Mouse (Mus musculus): ENCODE data around the gene Galns. TPM values are rescaled to one million over a fixed set of nuclear protein-coding genes. Genes with fewer than 3 reads are reported as not detected.

The Galns gene
- total RNA-seq, 2 experiments from 2014 or later: 4.2 to 4.6 TPM

DNA sequence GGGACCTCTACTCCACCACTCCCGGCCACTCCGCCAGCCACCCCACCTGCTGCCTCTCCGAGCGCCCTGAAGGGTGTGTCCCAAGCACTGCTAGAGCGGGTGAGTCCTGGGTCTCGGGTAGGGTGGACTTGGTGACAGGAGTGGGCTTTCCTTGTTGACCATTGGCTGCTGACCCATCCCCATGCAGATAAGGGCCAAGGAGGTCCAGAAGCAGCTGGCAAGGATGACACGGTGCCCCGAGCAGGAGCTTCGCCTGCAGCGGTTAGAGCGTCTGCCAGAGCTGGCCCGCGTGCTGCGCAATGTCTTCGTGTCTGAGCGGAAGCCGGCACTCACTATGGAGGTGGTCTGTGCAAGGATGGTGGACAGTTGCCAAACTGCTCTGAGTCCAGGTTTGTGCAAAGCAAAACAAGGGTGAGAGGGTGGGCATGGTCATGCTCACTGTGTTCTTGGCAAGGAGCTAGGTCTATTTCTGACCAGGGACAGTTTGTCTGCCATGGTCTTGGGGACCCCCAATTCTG is 39.5 kb downstream of the Galns start:
- no peak for ATAC-seq (replicated peaks; ENCODE audit: low FRiP score, poor library complexity, severe bottlenecking)

DNA sequence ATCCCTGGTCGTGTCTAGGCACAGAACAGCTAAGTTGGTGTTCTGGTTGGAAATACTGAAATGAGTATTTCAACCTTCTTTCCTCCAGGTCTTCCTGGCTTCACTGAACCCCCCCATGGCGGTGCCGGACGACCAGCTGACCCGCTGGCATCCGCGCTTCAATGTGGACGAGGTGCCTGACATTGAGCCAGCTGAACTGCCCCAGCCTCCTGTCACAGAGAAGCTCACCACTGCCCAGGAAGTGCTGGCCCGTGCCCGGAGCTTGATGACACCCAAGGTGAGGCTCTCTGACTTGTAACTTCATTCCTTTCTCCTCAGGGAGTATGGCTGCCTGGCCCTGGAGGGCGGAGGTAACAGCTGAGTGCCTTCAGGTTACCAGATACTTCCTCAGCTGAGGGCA is 40.1 kb downstream of the Galns start:
- no peak for ATAC-seq (replicated peaks; ENCODE audit: low FRiP score, poor library complexity, severe bottlenecking)

DNA sequence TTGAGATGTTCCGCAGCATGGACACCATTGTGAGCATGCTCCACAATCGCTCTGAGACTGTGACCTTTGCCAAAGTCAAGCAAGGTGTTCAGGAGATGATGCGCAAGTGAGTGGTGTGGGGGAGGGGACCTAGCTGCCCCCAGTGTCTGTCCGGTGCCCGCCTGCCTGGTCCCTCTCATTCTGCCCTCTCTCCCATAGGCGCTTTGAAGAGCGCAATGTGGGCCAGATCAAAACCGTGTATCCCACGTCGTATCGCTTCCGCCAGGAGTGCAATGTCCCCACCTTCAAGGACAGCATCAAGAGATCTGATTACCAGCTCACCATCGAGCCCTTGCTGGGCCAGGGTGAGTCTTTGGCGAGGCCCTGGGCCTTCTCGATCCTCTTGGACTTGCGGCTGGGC is 41.3 kb downstream of the Galns start:
- ATAC-seq (replicated peaks; ENCODE audit: low FRiP score, poor library complexity, severe bottlenecking): no peak

DNA sequence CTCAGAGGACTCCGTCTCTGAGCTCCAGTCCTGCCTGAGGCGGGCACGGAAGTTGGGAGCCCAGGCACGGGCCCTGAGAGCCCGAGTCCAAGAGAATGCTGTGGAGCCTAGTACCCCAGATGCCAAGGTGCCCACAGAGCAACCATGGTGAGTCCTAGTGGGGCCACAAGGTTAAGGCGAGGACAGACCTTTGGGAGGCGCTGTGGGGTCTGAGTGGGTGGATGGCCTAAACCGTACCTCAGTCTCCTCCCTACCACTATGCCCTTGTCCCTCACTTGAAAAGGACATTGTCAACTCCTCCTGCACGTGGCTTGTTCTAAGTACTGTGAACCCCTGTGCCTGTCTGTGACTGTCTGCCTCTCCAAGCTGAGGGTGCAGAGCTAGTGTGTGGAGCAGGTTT is 41.9 kb downstream of the Galns start:
- ATAC-seq (replicated peaks; ENCODE audit: low FRiP score, poor library complexity, severe bottlenecking): no peak

DNA sequence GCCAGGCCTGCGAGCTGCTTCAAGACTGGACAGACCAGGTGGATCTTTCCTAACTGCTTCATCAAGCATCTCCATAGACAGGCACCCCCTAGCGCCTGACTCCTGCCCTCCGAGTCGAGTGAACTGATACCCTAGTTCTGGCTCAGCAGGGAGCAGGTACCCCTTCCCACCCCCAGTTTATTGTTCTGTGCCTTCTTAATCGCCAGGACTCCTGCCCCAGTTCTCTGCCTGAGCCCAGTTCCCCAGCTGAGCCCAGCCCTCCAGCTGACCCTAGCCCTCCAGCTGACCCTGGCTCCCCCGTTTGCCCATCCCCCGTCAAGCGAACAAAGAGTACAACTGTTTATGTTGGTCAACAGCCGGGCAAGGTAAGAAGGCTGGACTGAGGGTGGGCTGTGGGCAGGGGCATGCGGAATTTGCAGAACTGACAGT is 42.4 kb downstream of the Galns start:
- ATAC-seq (replicated peaks; ENCODE audit: low FRiP score, poor library complexity, severe bottlenecking): peak; percentile 50

DNA sequence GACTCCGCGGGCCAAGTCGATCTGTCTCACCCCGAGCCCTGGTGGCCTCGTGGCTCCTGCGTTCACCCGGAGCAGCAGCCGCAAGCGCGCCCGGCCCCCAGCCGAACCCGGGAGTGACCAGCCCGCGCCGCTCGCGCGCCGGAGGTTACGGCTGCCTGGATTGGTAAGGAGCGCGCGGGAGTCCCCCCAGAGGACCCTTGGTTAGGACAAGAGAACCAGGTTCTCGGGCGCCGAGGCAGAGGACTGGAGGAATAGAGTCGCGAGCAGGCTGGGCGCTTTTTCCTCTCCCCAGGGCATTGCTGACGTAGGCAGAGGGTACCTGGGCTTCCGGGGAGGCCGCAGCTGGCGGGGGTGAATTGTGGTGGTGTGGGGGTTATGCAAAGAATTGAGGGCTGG is 43.2 kb downstream of the Galns start:
- ATAC-seq (replicated peaks; ENCODE audit: low FRiP score, poor library complexity, severe bottlenecking): peak; percentile 22

DNA sequence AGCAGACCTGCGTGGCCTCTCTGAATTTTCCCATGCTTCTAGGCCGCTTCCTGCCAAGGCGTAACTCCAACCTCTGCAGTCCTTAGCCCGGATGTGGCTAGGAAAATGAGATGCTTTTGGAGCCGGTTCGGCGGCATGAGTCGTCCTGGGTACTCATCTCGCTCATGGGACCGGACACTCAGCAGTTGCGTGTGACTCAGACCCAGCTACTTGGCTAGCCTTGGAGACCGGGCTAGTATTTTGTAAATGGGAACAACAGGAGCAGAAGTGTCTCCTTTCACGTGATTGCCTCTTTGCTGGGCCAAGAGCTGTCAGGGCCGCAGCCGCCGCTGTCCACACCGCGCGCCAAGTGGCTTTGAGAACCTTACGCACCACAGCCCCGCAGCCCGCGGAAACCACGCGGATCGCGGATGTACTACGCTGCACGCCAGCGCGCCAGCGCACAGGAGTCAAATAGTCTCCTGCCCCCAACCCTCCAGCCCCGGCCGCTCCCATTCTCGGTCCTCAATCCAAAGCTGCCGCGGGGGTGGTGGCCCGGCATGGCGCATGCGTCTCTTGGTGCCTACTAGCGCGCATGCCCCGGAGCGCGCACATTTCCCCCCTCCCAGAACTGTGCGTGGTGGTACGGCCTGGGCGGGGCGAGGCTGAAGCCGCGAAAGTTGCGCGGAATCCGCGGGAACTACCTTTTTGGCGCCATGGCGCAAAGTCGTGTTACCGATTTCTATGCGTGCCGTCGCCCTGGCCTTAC is 43.7 kb downstream of the Galns start, which contains the start of gene Cdt1:
TSS of gene Cdt1 (plus strand) at position 655 of the 748 bp plus-strand sequence.
- peak; percentile 88 for ATAC-seq (replicated peaks; ENCODE audit: low FRiP score, poor library complexity, severe bottlenecking)

DNA sequence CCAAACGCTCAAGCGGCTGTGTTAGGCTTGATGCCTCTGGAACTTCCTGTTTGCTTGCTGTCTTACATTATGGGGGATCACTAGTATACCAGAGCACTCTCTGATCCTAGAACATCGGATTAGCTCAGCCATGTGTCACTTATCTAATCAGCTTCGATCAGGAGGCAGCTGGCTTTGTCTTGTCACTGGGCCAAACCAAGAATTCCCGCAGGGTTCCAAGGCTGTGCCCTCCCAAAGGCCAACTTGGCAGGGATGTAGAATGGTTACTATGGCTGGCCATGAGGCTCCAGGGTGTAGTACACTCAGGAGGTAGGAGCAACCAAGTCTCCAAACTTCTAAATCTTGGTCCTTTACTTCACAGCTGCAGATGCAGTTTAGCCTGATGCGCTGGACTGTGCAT is 44.5 kb downstream of the Galns start:
- peak; percentile 1; the same call in 1 of the 2 replicates for ATAC-seq (replicated peaks; ENCODE audit: low FRiP score, poor library complexity, severe bottlenecking)

DNA sequence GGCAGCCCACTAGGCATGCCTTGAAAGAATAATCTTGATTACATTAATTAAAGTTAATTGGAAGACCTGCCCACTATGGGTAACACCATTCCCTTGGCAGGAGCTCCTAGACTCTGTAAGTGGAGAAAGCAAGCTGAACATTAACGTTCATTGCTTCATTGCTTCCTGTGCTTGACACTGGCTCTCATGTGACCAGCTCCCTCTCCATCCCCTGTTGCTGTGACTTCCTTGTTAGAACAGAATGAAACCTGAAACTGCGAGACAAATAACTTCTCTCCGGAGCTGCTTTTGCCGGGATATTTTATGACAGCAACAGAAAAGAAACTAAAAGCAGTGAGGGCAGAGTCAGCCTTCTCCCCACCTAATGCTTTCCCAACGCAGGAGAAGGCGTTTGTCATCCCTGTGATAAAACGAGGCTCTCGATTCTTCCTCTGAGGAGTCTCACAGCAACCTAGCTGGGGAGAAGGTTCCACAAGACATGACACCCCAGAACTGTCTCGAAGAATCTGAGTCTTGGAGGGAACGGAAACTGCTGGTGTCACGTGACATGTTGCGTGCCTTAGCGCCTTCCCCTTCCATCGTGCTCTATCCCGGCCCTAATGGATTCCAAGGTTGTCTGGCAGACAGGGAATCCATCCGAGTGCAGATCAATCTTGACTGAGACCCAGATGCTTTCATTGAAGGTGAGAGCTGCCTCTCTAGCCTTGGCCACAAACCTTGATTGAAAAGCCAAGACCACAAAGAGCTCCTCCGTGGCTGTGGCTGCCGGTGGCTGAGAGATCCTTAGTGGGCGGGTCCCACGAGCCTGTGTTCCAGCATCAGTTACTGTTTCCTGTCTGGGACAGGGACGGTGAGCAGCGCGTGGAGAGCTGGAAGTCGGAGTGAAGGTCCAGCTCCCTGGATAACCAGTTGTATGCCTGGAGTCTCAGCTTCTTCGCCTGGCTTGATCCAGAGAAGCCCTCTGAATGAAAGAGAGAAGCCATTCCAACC is 46.6 kb downstream of the Galns start:
- no peak for ATAC-seq (replicated peaks; ENCODE audit: low FRiP score, poor library complexity, severe bottlenecking)

DNA sequence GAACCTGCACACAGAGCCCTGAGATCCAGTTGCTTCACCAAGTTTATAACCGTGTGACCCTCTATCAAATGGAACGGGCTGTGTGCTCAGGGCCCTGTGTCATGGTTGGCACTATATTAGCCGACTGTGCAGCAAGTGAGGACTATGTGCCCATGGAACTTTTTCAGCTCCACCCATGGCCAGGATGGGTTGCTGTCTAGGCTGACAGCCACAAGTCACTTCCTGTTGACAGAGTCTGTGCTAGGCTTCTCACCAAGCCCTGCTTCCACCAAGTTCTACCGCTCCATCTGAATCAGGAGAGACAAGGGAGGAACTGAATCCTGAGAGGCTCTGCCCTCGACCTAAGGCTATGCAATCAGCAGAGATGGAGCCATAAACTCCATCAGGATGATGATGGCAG is 50.1 kb downstream of the Galns start:
- no peak for ATAC-seq (replicated peaks; ENCODE audit: low FRiP score, poor library complexity, severe bottlenecking)

DNA sequence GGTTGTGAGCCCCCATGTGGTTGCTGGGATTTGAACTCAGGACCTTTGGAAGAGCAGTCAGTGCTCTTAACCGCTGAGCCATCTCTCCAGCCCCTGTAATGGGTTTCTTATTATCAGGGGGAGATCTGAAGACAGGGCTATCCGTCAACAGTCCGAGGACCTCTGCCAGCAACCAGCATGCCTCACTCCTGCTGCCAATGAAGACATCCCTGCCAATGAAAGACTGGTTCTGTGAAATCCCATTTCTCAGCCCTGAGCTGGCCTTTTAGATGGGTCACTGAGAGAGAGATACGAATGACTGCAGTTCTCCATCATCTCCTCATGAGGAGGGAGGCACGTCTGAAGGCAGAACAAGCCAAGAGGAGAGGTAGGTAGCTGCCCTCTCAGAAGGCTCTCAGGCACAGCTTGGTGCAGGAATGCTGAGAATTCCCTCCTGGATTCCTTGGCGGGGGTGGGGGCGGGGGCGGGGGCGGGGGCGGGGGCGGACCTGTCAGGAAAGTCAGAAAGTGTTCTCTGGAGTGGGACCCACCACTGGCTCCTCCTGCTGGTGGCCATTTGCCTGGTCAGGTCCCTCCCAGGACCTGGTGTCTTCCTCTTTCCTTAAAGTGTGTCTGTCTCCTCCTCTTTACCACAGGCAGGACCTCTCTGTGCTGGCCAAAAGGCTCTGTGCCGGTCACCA is 52.5 kb downstream of the Galns start:
- ATAC-seq (replicated peaks; ENCODE audit: low FRiP score, poor library complexity, severe bottlenecking): no peak

DNA sequence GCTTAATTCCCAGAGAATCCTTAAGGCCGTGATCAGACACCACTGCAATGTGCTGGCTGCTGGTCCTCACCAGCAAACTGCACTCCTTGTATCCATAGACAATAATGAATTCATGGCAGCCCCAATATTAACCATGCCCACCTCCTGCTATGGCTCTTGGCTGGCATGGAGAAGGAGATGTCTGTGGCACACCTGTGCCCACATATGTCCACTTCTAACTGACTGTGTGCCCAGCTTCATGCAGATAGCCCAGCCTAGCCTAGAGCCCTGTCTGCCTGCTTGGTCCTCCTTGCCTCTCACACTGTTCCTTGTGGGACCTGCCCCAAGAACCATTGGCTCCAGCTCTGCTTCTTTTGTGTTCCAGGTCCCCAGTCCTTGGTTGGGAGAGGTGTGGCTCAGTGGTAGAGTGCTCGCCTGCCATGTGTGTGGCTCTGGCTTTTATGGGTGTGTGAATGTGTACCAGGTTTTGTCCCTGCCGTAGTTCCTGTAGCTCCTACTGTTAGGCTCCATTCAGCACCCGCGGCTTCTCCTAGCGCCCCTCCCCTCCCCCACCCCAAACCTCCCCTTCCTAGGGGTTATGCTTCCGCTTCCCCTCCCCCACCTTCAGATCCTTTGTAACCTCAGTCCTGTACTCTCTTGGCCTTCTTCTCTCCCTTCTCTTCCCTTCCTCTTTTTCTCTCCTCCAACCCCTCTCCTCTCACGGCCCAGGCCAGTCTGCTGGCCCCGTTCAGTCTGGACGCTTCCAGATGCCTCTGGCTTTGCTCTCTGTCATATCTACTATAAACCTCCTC is 53.8 kb downstream of the Galns start:
- no peak for ATAC-seq (replicated peaks; ENCODE audit: low FRiP score, poor library complexity, severe bottlenecking)

DNA sequence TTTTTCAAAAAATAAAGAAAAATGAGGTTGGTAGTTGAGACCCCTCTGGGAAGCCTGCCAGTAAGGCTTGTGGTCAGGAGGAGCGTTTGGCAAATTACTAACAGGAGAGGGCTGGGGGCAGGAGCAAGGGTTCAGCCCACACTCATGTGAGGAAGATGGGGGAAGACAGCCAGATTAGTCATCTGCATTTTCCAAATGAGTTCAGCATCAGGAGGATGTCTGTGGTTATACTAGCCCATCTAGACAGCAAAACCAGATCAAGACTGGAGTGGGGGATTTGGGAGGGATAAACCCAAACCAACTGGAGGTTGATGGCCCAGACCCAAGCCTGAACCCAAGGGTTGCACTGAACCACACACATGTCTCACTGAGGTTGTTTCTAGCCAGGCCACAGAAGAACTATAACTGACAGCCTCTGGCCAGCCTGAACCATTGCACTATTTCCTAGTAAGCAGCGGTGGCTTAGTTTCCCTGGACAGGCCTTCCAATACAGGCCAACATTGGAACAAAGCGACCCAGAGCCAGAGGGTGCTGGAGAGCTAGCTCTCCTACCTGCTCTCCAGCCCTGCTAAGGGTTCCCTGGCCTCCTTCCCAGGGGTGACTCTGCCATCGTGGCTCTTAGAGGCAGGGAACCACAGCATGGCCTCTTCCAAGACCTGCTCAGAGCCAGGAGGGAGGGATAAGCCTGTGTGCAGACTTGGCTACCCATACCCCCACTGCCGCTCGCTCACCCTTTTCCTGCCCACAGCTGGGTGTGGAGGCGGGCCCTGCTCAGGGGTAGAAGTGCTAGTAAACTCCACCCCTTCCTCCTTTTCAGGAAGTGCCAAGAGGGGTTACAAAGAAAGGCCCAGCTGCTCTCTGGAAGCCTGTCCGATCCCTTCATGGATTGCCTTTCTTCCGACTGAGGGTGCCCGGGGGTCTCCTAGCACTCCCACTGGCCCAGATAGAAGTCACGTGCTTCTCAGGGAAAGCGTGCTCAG is 54.9 kb downstream of the Galns start:
- peak; percentile 60 for ATAC-seq (replicated peaks; ENCODE audit: low FRiP score, poor library complexity, severe bottlenecking)

DNA sequence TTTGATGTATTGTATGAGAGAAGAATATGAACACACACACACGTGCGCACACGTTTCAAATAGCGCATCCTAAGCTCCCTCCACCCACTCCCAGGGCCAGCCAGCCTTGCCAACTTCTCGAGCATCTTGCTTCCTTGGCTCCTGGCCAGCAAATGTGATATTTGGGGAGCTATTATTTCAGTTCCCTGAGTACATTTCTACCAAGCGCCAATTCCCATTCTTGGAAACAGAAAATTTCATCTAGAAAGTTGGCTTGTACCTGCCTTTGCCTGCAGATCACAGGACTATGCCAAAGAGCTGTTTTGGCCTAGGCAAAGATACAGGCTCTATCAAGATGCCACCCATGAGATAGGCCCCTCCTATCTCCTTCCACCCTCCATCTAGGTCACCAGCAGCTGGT is 56.5 kb downstream of the Galns start:
- no peak for ATAC-seq (replicated peaks; ENCODE audit: low FRiP score, poor library complexity, severe bottlenecking)

DNA sequence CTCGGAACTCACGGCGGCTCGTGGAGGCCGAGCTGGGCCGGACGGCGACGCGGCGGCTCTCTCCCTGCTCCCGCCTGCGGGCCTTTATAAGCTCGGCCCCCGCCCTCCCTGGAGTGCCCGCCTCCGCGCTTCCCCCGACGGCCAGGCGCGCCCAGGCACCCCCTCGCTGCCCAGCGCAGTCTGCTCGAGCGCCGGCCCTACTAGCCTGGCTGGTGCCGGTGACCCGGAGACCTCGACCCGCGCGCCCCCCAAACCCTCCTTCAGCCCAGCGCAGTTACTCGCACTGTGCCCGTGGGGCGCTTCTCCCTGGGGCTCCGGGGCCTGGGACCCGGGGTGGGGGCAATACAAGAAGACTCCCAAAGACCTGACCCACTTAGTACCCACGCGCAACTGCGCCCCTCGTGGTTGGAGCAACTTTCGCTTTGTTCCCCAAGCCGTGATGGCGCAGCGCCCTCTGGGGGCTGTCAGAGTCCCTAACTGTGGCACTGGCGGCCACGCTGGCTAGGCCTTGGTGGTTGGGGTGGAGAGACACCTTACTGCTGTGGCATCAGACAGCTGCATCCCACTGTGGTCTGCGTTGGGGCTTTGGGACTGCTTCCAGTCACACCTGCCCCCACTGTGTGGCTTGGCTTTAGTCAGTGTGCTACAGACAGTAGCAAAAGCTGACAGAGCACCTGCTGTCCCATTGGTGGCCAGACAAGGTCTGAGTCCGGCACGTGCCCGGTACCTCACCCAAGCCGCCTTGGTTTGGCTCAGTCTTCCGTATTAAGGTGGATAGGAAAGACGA is 59.8 kb downstream of the Galns start, which contains the start of gene Piezo1:
TSS of gene Piezo1 (minus strand) at position 65 of the 787 bp plus-strand sequence.
- ATAC-seq (replicated peaks; ENCODE audit: low FRiP score, poor library complexity, severe bottlenecking): peak; percentile 67

DNA sequence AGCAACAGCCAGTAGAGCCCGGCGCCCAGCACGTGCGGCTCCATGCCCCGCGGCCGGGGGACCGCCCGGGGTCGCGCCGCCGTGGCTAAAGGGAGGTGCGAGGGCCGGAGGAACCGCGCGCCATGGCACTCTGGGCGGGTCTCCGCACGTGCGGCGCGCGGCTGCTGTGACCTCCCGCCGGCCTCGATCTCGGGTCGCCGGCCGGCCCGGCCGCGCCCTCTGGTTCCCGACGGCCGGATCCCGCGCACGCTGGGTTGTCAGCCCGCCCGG is 60.3 kb downstream of the Galns start:
- no peak for ATAC-seq (replicated peaks; ENCODE audit: low FRiP score, poor library complexity, severe bottlenecking)

DNA sequence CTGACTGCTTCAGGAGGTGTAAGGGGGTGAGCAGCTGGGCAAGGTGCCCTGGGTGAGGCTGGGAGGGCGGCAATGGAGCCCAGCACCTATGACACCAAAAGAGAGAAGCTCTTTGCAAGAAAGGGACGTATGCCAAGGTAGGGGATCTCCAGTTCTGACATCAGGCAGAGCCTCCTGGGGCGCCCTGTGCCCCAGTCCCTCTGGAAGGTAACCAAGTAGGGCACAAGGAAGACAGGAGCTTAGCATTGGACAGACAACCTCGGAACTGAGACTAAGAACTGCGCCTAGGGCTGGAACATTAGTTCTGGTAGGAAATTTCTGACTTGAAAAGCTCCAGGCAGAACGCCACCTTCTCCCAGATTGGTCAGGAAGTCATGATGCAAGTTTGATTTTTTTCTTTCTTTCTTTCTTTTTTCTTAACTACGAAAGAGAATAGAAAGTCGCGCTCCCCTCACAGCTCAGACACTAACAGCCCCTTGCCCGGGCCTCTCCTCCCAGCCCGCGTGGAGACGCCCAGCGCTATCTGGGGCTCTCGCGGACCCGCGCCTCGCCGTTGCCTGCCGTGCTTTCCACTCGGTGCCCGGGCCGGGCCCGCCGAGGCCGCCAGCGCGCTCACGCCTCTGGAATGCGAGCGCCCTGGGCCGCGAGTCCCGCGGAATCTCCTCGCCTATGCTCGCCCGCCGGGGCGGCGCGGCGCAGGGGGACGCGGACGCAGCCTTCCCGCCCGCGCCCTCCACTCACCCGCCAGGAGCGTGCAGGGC is 60.8 kb downstream of the Galns start:
- 0 out of 2 replicates have a peak, but pooled peaks have one; percentile 15 for ATAC-seq (replicated peaks; ENCODE audit: low FRiP score, poor library complexity, severe bottlenecking)
